Mouse (Mus musculus) spleen, adult 2 months (tissue): ENCODE results near the gene Sp4.

Experiments used
- CTCF ChIP-seq: fragments of 200-500 bp; IDR thresholded peaks from 2 replicates; pipeline ENCODE4 v1.5.1; 2011; ENCODE audit warnings: mild to moderate bottlenecking, inconsistent platforms; ENCODE audit not compliant: insufficient read depth, insufficient read length, insufficient replicate concordance; ENCODE audit errors: extremely low read depth
- POLR2A ChIP-seq: fragments of 200-500 bp; IDR thresholded peaks from 2 replicates; pipeline ENCODE4 v1.6.1; 2011; ENCODE audit warnings: low read depth, low read length, inconsistent platforms

DNA sequence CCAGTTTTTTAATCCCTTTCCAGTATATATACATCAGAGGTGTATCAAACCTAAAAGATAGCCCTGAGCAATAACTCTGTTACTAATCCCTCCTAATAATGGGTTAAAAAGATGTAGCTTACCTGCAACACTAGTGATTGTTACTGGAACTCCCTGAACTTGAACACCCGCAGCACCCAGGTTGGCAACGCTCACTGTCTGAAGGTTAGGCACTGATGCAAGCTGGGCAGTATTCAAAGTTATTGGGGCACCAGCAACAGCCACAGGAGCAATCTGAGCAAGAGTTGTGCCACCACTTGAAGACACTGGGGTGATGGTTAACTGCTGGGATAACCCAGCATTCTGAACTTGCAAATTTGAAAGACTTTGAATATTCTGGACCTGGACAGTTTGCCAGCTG is 2.7 kb downstream of the Sp4 start:
- no peak for TF ChIP-seq CTCF
- TF ChIP-seq POLR2A, result no peak
